Mouse (Mus musculus) megakaryocyte, embryonic 14.5 days (primary cell): Measurements from ENCODE around the gene Zkscan16. TPM values are rescaled to one million over a fixed set of nuclear protein-coding genes. Genes with fewer than 3 reads are reported as not detected.

Experiments
- H3K27me3 ChIP-seq: replicated peaks from 2 replicates; pipeline ENCODE3; 2012; ENCODE audit warnings: inconsistent platforms
- H3K36me3 ChIP-seq: replicated peaks from 2 replicates; pipeline ENCODE3; 2012; ENCODE audit warnings: low read length, inconsistent platforms, mixed read lengths
- H3K4me1 ChIP-seq: 2 replicates; pipeline ENCODE4 v1.6.1; 2012; ENCODE audit warnings: inconsistent platforms
- H3K4me3 ChIP-seq: replicated peaks from 2 replicates; pipeline ENCODE3; 2012; ENCODE audit warnings: moderate library complexity, mild to moderate bottlenecking, inconsistent platforms
- H3K9me3 ChIP-seq: 2 replicates; pipeline ENCODE4 v1.6.1; 2012; ENCODE audit warnings: inconsistent platforms
- FLI1 ChIP-seq: IDR thresholded peaks from 2 replicates; pipeline ENCODE4 v1.6.1; 2012; ENCODE audit warnings: low read length, inconsistent platforms, mixed read lengths
- GATA1 ChIP-seq: IDR thresholded peaks from 3 replicates; pipeline ENCODE4 v1.6.1; 2012; ENCODE audit warnings: mixed read lengths, low read length, inconsistent platforms, borderline replicate concordance
- polyA plus RNA-seq: library from polyadenylated mRNA; stranded (reverse); fragments of >175 nt; gene quantifications from 2 replicates; pipeline ENCODE4 v1.2.3, GENCODE M21; 2012; ENCODE audit warnings: low replicate concordance; ENCODE audit not compliant: insufficient read depth

Gene Zkscan16
- polyA plus RNA-seq, 1 experiment = not detected

- Histone ChIP-seq H3K9me3 (no peaks in the 10 kb centered on the region), H3K4me3 (no peak overlapping the region), H3K4me1 (peaks cover 6% of the 10 kb centered on the region; the same call in 1 of the 2 replicates), H3K27me3 (peaks cover 29% of the 10 kb centered on the region), H3K36me3 (no peaks in the 10 kb centered on the region)
- no peak for TF ChIP-seq FLI1
- TF ChIP-seq GATA1 = no peak
Observed at GRCm38 (mm10) chr4:58934746-58935476, 8.5 kb upstream of the Zkscan16 start.

- TF ChIP-seq FLI1 (no peak), GATA1 (no peak)
- Histone ChIP-seq H3K4me1 (peaks cover 6% of the 10 kb centered on the region; the same call in 1 of the 2 replicates), H3K27me3 (peaks cover 31% of the 10 kb centered on the region), H3K9me3 (no peaks in the 10 kb centered on the region), H3K4me3 (no peak overlapping the region), H3K36me3 (no peaks in the 10 kb centered on the region)
Observed at GRCm38 (mm10) chr4:58935846-58936245, 7.6 kb upstream of the Zkscan16 start.

GRCm38 (mm10) chr4:58941638-58942037 lies 1.8 kb upstream of the Zkscan16 start:
- peaks cover 49% of the 10 kb centered on the region for H3K27me3 ChIP-seq
- TF ChIP-seq FLI1 (no peak), GATA1 (no peak)
- H3K4me1 ChIP-seq = peaks cover 18% of the 10 kb centered on the region

GRCm38 (mm10) chr4:58942942-58943341 lies 486 bp upstream of the Zkscan16 start:
- Histone ChIP-seq H3K36me3 (no peaks in the 10 kb centered on the region), H3K9me3 (no peaks in the 10 kb centered on the region), H3K4me3 (peak overlapping the region; percentile 94), H3K4me1 (peaks cover 18% of the 10 kb centered on the region), H3K27me3 (peaks cover 45% of the 10 kb centered on the region)
- no peak for TF ChIP-seq GATA1
- TF ChIP-seq FLI1 = no peak

More at GRCm38 (mm10) chr4:58941638-58942037, 1.8 kb upstream of the Zkscan16 start:
- H3K4me3 ChIP-seq = no peak overlapping the region
- H3K36me3 ChIP-seq = no peaks in the 10 kb centered on the region
- H3K9me3 ChIP-seq = no peaks in the 10 kb centered on the region

- H3K4me3 ChIP-seq = peak overlapping the region; percentile 94
- H3K9me3 ChIP-seq = no peaks in the 10 kb centered on the region
- TF ChIP-seq GATA1 (no peak), FLI1 (no peak)
- H3K4me1 ChIP-seq = peaks cover 18% of the 10 kb centered on the region
- H3K36me3 ChIP-seq = no peaks in the 10 kb centered on the region
- H3K27me3 ChIP-seq = peaks cover 46% of the 10 kb centered on the region
Observed at GRCm38 (mm10) chr4:58944206-58944553, 752 bp downstream of the Zkscan16 start.

GRCm38 (mm10) chr4:58944695-58945094 lies 1.3 kb downstream of the Zkscan16 start:
- H3K36me3 ChIP-seq = no peaks in the 10 kb centered on the region
- H3K4me1 ChIP-seq = peaks cover 18% of the 10 kb centered on the region
- no peaks in the 10 kb centered on the region for H3K9me3 ChIP-seq
- H3K4me3 ChIP-seq = no peak overlapping the region
- TF ChIP-seq FLI1 (no peak), GATA1 (no peak)
- peaks cover 45% of the 10 kb centered on the region for H3K27me3 ChIP-seq

GRCm38 (mm10) chr4:58948391-58948790 lies 5.0 kb downstream of the Zkscan16 start:
- Histone ChIP-seq H3K4me1 (peaks cover 9% of the 10 kb centered on the region), H3K27me3 (peaks cover 26% of the 10 kb centered on the region), H3K36me3 (no peaks in the 10 kb centered on the region), H3K4me3 (no peak overlapping the region), H3K9me3 (no peaks in the 10 kb centered on the region)
- TF ChIP-seq GATA1 = no peak
- TF ChIP-seq FLI1 = no peak

GRCm38 (mm10) chr4:58952630-58953029 lies 9.2 kb downstream of the Zkscan16 start:
- Histone ChIP-seq H3K4me3 (no peak overlapping the region), H3K36me3 (no peaks in the 10 kb centered on the region), H3K9me3 (no peaks in the 10 kb centered on the region), H3K4me1 (no peaks in the 10 kb centered on the region), H3K27me3 (peaks cover 2% of the 10 kb centered on the region)
- no peak for TF ChIP-seq GATA1
- TF ChIP-seq FLI1 = no peak

- TF ChIP-seq FLI1 = no peak
- no peak for TF ChIP-seq GATA1
- H3K36me3 ChIP-seq = no peaks in the 10 kb centered on the region
- no peak overlapping the region for H3K4me3 ChIP-seq
- no peaks in the 10 kb centered on the region for H3K9me3 ChIP-seq
- H3K4me1 ChIP-seq = peaks cover 1% of the 10 kb centered on the region
- peaks cover 11% of the 10 kb centered on the region for H3K27me3 ChIP-seq
Observed at GRCm38 (mm10) chr4:58961719-58962118, 18.3 kb downstream of the Zkscan16 start.

GRCm38 (mm10) chr4:58963271-58963670 lies 19.8 kb downstream of the Zkscan16 start:
- Histone ChIP-seq H3K9me3 (no peaks in the 10 kb centered on the region), H3K4me3 (no peak overlapping the region), H3K27me3 (peaks cover 11% of the 10 kb centered on the region), H3K36me3 (peaks cover under 1% of the 10 kb centered on the region), H3K4me1 (peaks cover 9% of the 10 kb centered on the region)
- TF ChIP-seq GATA1 (no peak), FLI1 (no peak)

- Histone ChIP-seq H3K9me3 (no peaks in the 10 kb centered on the region), H3K36me3 (peaks cover 12% of the 10 kb centered on the region), H3K27me3 (peaks cover 11% of the 10 kb centered on the region), H3K4me1 (peaks cover 9% of the 10 kb centered on the region), H3K4me3 (no peak overlapping the region)
- TF ChIP-seq GATA1 (no peak), FLI1 (no peak)
Observed at GRCm38 (mm10) chr4:58965136-58965535, 21.7 kb downstream of the Zkscan16 start.
